Mouse (Mus musculus): Measurements from ENCODE around the gene Ucn2.
A peak's percentile ranks its signal among the peaks of the same experiment; 100 is the strongest.

The Ucn2 gene

DNA sequence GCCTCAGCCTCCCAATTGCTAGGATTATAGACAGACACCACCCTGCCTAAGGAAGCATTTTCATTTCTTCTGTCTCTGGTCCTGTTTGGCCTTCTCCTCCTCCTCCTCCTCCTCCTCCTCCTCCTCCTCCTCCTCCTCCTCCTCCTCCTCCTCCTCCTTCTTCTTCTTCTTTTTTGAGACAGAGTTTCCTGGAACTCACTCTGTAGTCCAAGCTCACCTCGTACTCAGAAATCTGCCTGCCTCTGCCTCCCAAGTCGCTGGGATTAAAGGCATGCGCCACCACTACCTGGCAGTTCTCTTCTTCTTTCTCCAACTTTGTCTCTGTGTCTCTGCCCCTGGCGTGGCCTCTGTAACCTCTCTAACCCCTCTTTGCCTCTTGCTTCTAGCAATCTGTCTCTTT, at the start of gene Ucn2:
Ucn2 (plus strand) TSS at position 301 of the 400 bp plus-strand sequence.
- no peak for DNase-seq (ENCODE audit: low read depth in 1 of 2, low spot score in 2 of 2)

DNA sequence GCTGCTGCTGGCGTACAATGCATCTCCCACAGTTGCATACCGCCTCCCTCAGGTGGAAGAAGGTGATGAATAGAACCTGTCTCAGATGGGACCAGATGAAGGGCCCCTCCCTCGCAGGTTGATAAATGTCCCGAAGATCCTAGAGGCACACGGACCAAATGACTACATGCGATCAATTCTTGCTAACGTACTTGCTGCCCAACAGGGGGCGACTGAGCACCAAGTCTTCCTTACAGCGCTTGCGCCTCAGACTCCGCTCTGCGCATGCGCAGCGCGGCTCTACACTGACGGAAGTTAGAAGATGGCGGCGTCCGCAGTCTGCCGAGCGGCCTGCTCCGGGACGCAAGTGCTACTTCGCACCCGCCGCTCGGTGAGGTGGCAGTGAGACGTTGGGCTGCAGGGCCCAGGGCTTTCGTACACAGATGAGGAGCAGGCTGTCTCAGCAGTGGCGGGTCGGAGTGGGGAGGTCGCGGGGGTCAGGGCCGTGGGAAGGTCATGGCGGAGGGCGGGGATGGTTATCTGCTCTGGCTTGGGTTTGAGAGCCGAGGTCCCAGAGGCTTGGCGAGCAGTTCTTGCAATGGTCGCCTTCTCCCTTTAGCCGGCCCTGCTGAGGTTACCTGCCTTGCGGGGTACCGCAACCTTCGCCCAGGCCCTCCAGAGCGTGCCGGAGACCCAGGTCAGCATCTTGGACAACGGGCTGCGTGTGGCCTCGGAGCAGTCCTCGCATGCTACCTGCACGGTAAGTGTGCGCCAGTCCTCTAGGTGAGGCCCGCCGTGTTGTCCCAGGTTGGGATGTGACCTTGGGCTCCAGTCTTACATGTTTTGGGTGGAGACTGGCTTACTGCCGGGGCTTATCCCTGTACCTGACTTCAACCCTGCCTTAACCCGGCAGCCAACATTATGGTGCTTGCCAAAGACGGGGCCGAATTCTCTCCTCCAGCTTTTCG, 49.1 kb upstream of the Ucn2 start, which contains the start of gene Uqcrc1:
Uqcrc1 (plus strand) TSS at position 216 of the 947 bp plus-strand sequence.
- DNase-seq (ENCODE audit: low read depth in 1 of 2, low spot score in 2 of 2) = peak; percentile 86 to 89

DNA sequence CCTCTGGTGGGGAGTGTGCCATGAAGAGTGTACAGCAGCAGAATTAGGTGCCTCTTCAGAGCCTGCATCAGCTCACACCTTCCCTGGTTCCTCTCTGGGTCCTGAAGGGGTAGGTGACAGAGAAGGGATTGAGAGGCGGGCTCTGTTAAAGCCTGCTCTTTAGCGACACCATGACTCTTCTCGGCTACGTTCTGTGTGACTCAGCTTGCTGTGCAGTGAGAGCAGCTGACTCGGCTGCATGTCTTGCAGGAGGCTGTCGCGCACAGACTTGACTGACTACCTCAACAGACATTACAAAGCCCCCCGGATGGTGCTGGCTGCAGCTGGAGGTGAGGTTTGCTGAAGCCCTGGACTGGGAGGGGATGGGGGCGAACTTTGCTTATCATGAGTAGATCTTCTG, 40.7 kb upstream of the Ucn2 start:
- DNase-seq (ENCODE audit: low read depth in 1 of 2, low spot score in 2 of 2) = no peak

DNA sequence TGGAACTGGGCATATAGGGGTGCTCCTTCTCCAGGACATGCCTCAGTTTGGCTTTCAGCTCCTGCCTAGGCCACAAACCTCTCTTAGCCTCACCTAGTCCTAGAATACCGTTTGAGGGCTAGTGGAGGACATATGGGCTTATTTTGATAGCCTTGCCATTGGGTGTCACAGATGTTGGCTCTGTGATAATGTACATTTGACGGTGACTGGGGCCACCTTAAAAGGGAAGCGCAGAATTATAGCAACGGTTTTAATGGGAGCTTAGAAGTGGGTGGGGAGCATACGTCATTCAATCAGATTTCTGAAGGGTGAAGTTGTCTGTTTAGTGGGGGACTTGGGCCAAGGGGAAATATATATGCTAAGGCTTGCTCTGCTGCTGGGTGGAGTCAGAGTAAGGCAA, 40.2 kb upstream of the Ucn2 start:
- DNase-seq (ENCODE audit: low read depth in 1 of 2, low spot score in 2 of 2) = no peak

DNA sequence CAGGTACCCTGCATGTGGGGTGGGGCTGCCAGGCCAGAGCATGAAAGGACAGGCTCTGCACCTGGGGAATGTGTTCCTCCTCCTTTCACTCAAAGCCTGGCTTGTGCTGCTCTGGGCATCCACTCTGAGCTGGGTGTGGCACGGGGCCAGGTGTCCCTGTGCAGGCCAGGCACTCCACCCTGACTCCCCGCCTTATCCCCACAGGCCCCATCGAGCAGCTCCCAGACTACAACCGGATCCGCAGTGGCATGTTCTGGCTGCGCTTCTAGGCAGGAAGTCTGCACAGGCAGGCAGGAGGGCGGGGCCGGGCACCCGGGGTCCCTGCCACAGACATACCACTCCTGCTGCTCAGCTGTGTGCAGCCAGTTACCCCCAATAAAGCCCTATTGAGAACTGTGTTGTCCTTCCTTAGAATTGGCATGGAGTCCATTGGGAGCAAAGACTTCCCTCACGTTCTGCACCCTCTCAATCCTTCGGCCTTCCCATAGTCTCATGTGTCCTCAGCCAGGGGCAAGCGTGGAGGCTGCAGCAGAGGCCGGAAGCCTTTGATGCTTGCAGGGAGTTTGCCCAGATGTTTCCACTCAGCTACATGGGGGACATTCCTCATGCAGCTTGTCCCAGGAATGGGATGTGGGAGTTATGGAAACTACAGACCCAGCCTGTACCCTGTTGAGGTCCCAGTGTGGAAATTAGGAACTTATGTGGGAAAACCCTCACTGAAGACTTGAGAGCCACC, 36.4 kb upstream of the Ucn2 start:
- DNase-seq (ENCODE audit: low read depth in 1 of 2, low spot score in 2 of 2) = no peak

DNA sequence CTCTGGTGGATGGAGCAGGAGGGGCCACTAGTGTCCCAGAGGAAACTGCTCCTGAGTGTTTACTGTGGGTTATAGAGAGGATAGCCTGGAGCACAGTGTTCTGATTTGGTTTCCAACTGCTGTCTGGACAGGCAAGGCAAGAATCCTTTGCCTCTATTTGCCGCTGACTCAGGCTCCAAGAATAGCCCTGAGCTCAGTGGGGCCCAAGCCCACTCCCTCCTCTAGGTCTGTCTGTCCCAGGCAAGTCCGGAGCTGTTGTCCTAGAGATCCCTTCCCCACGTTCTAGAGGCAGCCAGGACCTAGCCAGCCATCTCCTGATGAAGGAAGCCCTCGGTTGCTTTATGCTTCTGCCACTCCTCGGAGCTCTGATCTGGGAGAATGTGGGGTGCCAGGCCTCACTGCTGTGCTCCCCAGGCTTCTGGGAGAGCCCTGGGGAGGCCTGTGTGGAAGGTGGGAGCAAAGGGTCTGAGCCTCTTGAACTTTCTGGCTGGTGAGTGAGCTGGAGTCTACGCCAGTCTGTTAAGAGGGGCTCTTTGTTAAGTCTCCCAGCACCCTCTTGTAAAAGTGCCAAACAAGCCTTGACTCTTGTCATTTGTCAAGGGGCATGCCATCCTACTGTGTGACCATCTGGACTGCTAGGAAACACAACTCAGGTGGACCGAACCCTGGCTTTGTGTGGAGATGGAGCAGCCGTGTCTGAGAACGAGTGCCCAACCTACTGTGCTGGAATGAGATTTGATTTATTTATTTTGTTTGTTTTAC, 35.7 kb upstream of the Ucn2 start:
- DNase-seq (ENCODE audit: low read depth in 1 of 2, low spot score in 2 of 2) = no peak

DNA sequence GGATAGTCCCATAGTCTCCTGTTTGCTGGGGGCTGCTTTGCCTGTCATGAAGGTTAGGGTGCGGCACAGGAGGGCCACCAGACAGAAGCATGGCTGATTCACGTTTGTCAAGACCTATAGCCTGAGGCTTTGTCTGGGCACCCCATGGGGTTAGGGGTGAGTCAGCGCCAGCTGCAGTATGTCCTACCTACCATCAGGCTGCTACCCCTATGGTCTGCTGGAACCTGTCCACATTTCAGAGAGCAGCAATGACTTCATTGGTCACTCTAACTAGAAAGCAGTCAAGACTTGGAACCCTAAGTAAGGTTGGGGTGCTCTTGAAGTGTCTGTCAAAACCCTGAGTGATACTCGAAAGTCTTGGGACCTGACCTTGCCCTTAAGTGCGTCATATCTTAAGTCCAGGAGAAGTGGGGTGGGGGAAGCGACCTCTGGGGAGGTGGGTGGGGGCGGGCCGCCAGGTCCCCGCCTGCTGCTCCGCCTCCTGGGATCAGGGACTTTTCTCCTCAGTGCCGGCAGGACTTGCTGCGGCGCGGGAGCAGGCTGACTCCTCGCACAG, 32.7 kb upstream of the Ucn2 start, which contains the start of gene Col7a1:
Col7a1 (plus strand) TSS at position 506 of the 556 bp plus-strand sequence.
- DNase-seq (ENCODE audit: low read depth in 1 of 2, low spot score in 2 of 2) = no peak

DNA sequence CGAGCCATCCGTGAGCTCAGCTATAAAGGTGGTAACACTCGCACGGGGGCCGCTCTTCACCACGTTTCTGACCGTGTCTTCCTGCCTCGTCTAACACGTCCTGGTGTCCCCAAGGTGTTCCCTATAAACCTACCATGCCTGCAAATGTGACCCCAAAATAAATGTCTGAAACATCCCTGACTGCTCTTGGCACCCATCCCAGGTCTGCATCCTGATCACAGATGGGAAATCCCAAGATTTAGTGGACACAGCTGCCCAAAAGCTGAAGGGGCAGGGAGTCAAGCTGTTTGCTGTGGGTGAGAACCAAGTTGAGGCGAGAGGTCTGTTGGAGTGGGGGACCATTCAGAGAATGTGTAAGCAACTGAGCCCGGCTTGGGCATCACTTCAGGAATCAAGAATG, 30.6 kb upstream of the Ucn2 start:
- no peak for DNase-seq (ENCODE audit: low read depth in 1 of 2, low spot score in 2 of 2)

DNA sequence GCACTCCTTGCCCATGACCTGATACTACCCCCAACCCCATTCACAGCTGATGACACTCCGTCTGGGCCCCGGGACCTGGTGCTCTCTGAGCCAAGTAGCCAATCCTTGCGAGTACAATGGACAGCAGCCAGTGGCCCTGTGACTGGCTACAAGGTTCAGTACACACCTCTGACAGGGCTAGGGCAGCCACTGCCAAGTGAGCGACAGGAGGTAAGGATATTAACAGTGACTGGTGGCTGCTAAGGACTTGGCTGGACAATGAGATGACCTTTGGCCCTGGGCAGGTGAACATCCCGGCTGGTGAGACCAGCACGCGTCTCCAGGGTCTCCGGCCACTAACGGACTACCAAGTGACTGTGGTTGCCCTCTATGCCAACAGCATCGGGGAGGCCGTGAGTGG, 30.0 kb upstream of the Ucn2 start:
- no peak for DNase-seq (ENCODE audit: low read depth in 1 of 2, low spot score in 2 of 2)

DNA sequence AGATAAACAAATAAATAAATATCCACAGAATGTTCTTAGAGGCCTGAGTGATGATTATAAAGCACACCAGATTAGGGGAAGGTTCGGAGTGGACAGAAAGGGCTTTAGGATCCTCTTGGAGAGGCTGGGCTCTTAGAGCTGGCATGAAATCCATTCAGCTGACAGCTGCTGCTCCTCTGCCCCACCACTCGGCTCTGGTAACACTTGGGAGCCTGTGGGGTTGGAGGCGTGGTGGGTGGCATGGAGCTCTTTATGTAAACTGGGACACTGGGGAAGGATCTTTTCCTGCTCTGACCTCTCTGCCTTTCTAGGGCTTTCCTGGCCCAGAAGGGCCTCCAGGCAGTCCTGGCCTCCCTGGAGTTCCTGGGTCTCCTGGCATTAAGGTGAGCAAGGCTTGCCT, 22.2 kb upstream of the Ucn2 start:
- no peak for DNase-seq (ENCODE audit: low read depth in 1 of 2, low spot score in 2 of 2)

DNA sequence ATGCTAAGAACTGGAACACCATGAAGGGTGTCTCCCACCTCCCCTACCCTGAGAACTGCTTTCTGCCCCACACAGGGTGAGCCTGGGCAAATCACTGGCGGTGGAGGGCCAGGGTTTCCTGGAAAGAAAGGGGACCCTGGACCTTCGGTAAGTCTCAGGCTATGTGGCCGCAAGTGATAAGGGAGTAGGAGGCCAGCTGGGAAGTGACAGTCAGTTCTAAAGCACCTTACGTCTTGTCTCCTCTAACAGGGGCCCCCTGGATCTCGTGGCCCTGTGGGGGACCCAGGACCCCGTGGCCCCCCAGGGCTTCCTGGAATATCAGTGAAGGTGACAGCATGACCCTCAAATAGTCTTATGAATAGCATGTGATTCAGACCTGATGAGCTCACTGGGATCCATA, 21.5 kb upstream of the Ucn2 start:
- no peak for DNase-seq (ENCODE audit: low read depth in 1 of 2, low spot score in 2 of 2)

DNA sequence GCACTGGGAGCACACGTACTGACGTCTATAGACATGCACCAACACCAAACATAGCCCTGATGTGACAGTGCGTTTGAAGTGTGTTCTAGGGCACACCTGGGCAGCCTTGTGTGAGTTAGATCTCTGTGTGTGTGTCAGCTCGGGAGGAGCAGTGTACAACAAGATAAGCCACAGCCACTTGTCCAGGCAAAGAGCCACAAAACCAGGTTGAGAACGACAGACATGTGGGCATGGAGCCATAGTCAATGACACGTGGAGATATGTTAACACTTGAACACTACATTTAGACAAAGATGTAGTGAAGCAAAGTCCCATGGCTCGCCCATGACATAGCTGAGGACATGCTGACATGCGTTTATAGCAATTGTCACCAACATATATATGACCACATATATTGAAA, 15.2 kb upstream of the Ucn2 start:
- DNase-seq (ENCODE audit: low read depth in 1 of 2, low spot score in 2 of 2) = no peak

DNA sequence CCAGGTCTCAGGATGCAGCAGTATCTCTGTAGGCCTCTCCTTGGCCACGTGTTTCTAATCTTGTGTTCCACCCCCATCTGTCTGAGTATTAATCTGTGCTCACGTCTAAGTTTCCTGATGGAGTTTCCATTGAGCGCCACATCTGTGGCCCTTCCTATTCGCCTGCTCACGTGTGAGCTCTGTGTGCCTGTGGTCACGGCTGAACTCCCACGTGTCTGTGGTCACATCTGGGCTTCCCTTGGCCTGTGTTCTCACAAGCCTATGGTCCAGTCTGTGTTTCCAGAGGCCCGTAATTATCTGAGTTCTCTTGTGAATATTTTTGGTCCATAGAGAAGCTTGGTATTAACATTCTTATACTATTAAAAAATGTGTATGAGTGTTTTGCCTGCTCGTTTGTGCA, 9.3 kb upstream of the Ucn2 start:
- no peak for DNase-seq (ENCODE audit: low read depth in 1 of 2, low spot score in 2 of 2)

DNA sequence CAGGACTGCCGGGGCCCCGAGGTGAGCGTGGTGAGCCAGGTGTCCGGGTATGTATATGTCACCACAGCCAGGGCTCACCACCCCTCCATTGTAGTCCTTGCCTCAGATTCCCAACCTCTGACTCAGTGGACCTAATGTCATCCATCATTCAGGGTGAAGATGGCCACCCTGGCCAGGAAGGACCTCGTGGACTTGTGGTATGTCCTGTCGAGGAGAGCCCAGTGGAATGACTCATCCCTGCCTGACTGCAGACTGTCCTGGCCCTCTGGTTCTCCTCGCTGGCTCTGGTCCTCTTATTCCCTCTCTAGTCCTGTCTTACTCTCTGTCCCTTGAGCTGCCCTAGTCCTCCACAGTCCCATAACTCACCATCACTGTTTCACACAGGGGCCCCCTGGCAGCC, 7.8 kb upstream of the Ucn2 start:
- no peak for DNase-seq (ENCODE audit: low read depth in 1 of 2, low spot score in 2 of 2)

DNA sequence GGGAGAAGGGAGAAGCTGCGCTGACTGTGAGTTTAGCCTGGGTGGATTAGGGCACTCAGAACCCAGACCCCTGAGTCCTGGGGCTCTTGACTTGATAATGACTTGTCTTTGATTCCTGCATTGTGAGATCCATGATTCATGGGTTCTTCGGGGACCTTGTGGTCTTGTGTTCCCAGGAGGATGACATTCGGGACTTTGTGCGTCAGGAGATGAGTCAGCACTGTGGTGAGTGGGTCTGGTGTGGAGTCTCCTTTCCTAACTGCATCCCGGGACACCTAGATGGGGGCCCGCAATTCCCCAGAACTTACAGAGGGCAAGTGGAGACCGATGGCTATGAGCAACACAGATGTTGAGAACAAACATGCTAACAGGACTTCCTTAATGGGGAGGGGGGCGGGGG, 3.3 kb upstream of the Ucn2 start:
- no peak for DNase-seq (ENCODE audit: low read depth in 1 of 2, low spot score in 2 of 2)

DNA sequence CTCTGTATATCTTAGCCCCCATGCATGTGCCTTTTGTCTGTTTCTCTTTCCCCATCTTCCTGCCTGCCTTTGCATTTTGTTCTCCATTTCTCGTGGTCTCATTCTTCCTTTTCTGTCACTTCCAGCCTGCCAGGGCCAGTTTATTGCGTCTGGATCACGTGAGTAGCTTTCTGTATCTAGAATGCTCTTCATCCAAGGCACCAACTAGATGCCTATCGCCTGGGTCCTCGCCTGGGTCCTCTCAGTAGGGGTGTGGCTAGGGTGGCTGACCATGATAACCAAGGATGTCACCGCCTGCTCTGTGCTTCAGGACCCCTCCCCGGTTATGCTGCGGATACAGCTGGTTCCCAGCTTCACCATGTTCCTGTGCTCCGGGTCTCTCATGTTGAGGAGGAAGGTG, 2.6 kb upstream of the Ucn2 start:
- DNase-seq (ENCODE audit: low read depth in 1 of 2, low spot score in 2 of 2) = no peak

DNA sequence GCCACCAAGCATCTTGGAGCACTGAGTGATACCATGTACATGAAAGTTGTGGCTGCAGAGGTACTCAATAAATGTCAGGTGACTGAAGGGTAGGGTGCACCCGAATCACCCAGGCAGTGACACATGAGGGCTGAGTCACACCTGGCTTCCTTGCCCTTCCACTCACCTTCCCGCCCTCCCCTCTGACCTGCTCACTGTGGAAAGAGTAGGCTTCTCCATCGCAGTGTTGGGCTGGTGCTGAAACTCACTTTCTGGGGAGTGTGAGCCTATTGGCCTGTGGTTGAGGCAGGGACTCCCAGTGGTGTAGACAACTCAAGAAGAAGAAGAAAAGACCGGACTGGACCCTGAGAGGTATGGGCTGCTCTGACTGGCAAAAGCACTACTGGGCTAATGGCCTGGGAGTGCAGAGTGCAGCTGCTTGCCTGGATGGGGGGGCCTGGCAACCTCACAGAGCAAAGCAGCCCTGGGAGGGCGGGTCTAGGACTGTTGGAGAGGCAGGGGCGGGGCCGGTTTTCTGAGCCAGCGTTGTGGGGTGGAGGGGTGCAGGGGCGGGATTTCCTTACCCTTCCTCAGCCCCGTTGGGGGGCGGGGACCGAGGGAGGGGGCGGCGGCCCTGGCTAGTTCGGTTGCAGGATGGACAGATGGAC, 2.0 kb downstream of the Ucn2 start:
- DNase-seq (ENCODE audit: low read depth in 1 of 2, low spot score in 2 of 2) = no peak

DNA sequence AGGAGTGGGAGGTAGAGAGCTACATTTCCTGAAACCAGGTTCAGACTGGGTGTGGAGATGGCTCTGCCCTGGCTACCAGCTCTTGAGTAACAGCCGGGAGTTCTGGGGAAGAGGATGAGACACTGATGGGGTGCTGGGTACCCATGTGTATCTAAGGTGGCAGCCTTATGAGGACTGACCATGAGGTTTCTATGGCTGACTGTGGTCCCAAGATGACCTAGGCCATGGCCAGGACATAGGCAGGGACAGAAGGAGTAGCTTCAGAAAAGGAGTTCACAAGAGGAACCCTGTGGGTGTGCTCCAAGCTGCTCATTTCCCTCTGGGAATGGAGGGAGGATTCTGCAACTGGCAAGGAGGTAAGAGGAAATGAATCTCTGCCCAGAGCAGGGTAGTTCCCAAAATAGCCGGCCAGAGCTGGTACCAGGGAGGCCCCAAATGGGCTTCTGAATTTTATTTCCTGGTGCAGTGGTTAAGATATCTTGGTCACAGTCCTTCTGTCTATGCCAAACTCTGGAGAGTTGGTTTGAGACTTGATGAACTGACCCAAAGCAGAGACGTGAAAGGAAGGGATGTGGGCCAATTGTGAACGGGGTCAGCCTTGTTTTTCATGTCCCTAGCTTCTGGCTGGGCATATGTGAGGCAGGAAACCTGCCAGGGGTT, 4.1 kb downstream of the Ucn2 start:
- DNase-seq (ENCODE audit: low read depth in 1 of 2, low spot score in 2 of 2) = peak in 1 of 2 experiments; percentile 26

DNA sequence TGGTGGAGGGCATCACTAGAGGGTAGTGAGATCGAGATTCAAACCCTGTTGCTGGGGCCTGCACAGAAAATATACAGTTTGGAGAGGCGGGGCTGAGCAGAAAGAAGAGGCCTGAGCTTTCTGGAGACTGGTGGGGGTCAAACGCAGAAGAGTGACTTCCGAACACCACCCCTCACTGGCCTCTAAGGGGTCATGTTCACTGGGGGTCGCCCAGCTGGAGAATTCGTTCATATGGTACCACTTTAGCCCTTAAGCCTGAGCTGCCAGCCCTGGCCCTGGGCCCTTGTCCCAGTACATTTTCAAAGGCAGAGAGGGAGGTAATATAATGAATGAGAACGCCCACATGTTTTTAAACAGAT, 4.6 kb downstream of the Ucn2 start:
- no peak for DNase-seq (ENCODE audit: low read depth in 1 of 2, low spot score in 2 of 2)

DNA sequence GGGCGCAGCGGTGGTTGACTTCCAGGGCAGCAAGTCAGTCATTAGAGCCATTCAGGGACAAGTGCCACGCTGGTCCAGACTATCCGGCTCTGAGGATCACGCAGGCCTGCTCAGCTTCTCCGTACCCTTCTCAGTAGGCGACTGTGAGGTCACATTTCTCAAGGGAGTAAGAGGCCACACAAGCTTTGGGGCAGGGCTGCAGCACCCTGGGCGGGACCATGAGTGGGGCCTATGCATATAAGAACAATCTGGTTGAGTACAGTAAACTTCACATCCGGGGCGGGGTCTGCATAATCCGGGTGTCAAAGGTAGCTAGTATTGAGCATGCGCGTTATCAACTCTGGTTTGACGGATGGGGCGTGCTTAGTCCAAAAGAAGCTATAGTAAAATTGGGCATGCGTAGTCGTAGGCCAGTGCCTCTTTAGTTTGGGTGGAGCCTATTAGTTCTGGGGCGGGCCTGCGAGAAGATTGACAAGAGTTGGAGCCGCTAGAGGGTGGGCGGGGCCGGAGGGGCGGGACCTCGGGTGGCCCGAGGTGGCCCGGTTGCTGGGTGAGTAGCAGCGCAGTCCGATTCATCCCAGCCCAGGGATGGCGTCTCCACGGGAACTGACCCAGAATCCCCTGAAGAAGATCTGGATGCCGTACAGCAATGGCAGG, 5.7 kb downstream of the Ucn2 start, which contains the start of gene Pfkfb4:
Pfkfb4 (plus strand) TSS at position 351 of the 657 bp plus-strand sequence.
- peak; percentile 90 to 98 for DNase-seq (ENCODE audit: low read depth in 1 of 2, low spot score in 2 of 2)
